Mouse (Mus musculus) hematopoietic stem cell, adult 5-6 weeks (primary cell): ENCODE measurements around the gene Cacnb3. TPM values are rescaled to one million over a fixed set of nuclear protein-coding genes. Genes with fewer than 3 reads are reported as not detected.
A peak's percentile ranks its signal among the peaks of the same experiment; 100 is the strongest.

ENCODE experiments used
- ATAC-seq, 2 experiments: fragments of 125-278 bp in 1 of 2; replicated peaks in 1 of 2; 2 replicates each; pipeline ENCODE4 v1.8.0; 2016 to 2017; ENCODE audit warnings: inconsistent platforms in 2 of 2, mild to moderate bottlenecking in 2 of 2, moderate number of reproducible peaks in 2 of 2, low read depth in 1 of 2, moderate TSS enrichment in 1 of 2; ENCODE audit not compliant: low FRiP score in 2 of 2, poor library complexity in 2 of 2, severe bottlenecking in 2 of 2, insufficient read depth in 1 of 2, low TSS enrichment in 1 of 2
- total RNA-seq: library from RNA; stranded (forward); fragments of 172-1452, 232-1000 nt; gene quantifications from 2 replicates; pipeline ENCODE4 v1.2.3, GENCODE M21; 2017

The Cacnb3 gene
- total RNA-seq, 1 experiment from 2014 or later: not detected

DNA sequence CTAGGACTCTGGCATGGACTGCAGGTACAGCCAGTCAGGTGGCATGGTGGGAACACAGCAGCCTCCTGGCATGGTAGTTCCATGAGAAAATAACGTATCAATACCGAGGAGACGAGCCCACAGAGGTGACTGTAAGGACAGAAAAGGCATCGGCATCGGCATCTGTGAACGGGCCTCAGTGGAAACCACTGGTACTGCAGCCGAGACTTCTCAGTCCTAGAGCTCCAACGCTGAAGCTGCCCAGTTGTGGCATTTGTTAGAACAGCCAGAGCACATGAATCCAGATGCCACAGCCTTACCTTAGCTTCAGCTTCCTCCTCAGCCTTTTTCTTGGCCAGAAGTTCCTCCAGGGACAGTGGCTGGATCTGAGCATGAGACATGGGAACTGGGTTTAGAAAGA lies 21.5 kb downstream of the Cacnb3 start:
- ATAC-seq: no peak

DNA sequence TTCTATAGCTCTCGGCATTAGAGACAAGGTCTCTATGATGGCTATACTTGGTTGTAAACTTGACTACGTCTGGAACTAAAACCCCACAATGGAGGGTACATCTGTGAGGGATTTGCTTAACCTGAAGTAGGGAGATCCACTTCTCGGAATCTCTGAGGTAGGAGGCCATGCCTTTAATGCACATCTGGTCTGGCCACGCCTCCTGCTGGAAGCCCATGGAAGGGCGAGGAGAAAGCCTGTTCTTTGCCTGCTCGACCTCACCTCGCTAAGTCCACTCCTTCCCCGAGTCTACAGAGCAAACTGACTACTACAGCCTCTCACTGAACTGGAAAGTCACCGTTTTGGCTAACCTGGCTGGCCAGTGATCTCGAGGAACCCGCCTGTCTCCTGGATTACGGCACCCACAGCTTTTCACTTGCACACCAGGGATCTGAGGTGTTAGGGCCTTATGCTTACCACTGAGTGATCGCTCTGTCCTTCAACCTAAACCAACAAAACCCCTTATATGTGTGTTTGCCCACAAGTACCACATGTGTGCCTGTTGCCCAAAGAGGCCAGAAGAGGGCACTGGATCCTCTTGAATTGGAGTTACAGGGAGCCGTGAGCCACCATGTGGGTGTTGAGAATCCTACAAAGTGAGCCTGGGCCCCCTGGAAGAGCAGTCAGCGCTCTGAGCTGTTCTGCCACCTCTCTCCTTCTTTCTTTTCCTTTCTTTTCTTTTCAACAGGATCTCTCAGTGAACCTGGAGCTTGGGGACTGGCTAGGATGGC lies 26.5 kb downstream of the Cacnb3 start:
- no peak for ATAC-seq

DNA sequence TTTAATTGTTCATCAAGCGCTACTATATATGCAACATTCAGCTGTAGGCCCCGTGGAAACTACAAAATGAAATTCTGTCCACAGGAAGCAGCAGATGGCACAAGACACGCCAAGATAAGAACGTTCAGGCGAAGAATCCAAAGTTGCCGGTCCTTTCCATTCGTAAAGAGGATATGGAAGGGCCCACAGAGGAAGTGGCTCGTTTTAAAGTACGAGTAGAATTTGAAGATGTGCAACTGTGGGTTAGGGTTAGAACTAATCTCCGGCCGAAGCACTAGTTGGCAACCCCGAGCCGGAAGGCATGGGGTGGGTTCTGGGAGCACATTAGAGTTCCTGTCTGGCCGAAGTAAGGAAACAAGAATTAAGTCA lies 31.5 kb downstream of the Cacnb3 start:
- ATAC-seq: peak; percentile 31 to 52

DNA sequence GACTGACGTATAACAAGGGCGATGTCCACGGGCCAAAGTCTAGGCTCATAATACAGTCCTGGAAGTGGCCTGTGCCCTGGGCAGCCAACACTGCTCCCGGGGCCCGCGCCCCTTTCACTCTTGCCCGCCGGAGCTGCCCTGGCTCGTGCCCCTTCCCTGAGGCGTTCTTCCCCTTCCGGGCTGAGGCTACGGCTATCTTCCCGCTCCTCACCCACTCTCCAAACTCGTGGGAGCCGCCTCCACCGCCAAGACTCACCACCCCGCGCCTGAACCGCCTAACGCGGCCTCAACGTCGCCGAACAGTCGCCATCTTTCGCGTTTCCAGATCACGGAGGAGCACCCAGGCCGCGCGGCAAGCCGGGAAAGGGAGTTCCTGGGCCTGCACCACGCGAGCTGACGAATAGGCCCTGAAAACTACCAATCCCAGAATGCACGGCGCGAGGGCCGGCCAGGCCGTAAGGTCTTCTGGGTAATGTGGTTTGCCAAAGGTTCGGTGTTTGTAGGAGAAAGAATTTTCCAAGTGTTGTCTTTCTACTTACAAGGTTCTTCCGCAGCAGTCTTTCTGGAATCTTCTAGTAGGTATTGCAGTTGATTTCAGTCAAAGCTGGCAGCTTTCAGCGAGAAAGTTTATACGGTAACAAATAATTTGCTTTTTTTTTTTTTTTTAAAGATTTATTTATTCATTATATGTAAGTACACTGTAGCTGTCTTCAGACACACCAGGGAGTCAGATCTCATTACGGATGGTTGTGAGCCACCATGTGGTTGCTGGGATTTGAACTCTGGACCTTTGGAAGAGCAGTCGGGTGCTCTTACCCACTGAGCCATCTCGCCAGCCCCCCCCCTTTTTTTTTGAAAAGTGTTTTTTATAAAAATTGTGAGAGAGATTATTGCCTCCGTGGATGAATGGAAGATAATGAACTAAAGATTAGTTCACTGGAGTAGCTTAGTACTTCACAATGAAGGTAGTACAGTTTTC lies 32.2 kb downstream of the Cacnb3 start, which contains the start of gene Ddx23:
Gene Ddx23, minus strand, starts transcription at position 328 of the 979 bp plus-strand sequence.
- peak; percentile 97 for ATAC-seq

DNA sequence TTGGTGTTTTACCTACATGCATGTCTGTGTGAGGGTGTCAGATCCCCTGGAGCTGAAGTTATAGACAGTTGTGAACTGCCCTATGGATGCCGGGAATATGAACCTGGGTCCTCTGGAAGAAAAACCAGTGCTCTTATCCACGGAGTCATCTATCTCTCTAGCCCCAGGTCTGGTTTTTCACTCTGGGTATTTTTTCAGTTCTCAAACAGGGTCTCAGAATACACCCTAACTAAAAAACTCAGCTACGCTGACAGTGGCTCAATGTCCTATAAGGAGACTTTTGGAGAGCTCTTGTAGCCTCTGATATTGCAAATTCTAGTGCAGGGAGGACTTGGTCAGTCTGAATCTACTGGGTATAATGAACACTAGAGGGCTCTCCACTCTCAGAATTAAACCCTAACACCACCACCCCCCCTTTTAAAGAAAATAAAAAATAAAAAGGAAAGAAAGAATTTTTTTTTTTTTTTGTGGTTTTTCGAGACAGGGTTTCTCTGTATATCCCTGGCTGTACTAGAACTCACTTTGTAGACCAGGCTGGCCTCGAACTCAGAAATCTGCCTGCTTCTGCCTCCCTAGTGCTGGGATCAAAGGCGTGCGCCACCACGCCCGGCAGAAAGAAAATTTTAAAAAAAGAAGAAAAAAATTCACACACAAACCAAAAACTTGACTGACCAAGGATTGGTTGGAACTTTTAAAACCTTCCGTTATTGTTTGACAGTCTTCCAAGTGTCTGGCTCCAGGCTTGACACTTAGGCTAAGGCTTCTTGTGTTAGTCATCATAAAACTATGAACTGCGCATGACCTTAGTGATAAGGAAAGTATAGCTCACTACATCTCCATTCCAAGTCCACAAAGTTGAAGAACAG lies 33.6 kb downstream of the Cacnb3 start:
- 0 out of 4 replicates have a peak, but pooled peaks of 1 of the 2 experiments have one; percentile 24 for ATAC-seq

DNA sequence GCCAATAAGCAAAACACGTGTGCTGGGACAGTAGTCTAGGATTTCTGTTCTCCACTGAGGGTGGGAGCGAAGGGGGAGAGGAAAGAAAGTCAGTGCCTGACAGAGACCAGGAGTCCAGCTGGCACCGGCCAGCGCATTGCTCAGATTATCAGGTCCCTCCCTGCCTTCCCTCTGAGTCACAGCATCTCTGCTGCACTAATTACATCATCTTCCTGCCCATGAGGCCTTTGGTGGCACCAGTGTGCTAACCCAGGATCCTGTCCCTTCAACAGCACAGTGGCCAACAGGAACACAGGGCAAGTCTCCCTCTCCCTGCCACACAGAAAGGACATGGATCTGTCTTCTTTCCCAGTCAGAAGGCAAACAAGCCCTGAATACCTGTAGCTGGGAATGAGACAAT lies 42.0 kb downstream of the Cacnb3 start:
- no peak for ATAC-seq

DNA sequence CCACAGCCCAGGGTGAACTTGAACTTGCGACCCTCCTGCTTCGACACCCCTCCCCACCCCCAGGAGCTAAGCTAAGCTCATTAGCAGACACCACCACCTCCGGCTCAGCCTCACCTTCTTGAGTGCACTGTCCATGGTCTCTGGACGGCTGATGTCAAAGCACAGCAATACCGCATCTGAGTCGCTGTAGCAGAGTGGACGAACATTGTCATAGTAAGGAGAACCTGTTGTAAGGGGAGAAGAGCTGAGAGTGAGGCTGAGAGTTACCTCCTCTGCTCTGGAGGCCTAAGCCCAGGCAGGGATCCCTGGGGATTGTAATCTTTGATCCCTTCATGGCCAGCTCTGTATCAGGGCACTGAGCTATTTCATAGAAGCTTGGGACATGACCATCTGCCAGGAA lies 43.1 kb downstream of the Cacnb3 start:
- ATAC-seq: no peak

DNA sequence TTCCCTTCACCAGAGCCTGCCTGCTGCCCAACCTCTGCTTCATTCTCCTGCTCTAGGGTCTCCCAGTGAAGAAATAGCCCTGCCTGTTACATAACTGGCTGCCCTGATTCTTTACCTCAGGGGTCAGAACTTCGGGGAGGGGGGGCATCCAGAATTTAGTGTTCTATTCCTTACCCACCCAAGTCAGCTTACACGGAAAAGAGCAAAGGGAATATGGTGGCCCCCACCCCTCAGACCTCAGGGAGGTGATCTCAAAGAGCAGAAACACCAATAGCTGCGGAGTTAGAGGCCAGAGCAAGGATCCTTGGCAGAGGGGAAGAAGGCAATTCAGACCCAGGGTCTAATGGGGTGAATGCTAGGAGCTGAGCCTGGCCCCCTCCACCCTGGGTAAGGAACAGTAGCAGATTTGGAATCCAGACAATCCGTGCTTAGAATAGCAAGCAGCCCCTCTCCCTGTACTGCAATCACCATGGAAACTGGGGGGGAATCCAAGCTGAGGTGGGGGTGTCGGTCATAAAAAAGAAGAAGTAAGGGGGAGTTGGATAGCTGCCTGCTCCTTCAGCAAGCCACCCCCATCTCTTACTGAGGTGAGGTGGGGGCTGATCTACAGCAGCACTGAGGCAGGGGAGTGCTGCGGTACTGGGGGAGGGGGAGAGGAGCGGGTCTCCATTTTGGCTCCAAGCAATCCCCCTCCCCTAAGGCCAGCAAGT lies 43.8 kb downstream of the Cacnb3 start:
- ATAC-seq: no peak

DNA sequence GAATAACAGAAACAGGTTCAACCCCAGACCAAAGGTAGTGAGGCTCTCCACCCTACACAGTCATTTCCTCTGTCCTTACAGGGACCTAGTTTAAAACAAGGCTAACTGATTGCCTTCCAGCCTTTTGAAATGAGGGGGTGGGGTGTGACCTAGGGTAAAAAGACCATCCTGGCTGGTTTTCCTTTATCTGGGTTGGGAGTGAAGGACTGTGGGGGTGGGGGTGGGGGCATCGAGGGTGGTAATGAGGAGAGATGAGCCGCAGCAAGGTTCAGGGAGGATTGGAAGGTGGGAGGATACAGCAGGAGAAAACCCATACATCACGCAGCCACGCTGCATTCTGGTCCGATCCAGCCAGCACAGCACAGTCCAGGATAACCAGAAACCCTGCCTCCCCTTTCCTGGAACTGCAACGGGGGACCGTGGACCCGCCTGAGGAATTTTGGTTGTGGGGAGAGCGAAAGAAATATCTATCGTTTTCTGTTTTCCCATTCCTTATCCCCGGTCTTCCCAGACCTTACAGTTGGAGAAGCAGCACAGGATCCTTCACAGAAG lies 44.4 kb downstream of the Cacnb3 start:
- ATAC-seq: no peak

DNA sequence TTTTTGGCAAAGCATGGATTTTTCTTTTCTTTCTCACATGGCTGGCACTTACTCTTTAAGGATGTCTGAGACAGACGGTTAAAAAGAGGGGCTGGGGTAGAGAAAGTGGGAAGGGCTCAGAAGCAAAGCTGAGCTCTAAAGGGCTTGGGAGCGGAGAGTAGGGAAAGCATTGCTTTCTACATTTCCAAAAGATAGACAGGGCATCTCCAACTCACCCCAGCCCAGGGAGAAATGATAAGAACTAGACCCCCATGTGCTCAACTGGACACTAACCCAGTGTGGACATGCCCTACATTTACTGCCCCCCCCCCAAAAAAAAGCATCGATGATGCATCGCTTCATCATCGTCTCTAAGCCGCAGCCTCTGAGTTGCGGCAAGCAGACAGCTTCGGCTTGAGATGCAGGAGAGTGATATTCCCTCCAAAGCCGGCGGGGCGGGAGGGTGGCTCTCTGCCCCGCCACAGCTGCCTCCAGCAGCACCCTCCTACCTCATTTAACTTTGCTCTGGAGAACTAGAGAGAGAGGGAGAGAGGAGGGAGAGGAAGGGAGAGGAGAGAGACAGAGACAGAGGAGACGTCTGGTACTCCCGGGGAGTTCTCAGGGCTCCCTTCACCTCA lies 45.1 kb downstream of the Cacnb3 start:
- no peak for ATAC-seq

DNA sequence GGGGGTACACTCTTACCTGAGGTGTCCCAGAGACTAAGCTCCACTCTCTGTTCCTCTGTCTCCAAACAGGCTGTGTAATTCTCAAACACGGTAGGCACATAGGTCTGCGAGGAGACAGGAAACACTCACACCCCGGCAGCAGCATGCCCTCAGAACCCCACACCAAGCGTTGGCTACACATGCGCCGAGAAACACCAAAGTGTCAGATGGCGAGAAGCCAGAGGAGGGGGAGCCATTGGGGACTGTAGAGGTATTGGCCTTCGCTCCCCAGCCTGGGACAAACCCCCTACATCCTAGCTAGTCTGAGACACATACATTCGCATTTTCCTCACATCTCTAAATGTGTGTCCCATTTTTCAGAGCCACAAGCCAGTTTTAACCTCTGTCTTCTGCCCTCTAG lies 45.8 kb downstream of the Cacnb3 start:
- no peak for ATAC-seq

DNA sequence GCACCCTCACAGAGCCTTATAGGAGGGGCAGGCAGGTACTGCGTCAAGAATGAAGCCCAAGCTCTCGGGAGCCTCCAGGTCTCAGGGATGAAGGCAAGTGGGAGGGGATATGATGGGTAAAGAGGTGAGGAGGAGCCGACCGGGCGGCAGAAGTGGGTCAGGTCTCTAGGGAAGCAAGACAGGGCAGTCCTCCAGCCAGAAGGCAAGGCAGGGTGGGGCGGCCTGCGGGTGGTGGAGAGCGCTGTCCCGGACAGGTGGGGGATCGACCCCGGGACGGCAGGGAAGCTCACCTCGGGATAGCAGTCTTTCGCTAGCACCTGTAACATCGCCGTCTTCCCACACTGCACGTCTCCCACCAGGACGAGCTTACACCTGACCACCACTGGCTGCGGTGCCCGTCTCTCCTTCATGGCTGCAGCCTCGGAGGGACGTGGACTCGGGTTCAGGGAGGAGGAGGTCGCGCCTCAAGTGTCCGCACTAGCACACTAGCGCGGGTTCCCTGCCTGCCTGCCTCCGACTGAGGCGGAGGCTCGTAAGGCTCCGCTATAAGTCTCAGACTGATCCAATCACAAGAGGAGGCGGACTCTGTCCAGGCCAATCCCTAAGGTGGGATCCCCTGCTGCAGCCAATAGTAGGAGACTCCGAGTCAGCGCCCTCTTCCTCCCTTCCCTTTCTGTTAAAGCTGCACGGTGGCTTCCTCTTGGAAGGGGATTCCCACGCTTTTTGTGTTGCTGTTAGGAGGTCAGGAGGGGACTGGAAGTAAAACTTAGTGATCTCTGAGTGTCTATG lies 46.5 kb downstream of the Cacnb3 start, which contains the start of gene Rnd1:
Gene Rnd1, minus strand, starts transcription at position 522 of the 789 bp plus-strand sequence.
- peak; percentile 94 to 96 for ATAC-seq

DNA sequence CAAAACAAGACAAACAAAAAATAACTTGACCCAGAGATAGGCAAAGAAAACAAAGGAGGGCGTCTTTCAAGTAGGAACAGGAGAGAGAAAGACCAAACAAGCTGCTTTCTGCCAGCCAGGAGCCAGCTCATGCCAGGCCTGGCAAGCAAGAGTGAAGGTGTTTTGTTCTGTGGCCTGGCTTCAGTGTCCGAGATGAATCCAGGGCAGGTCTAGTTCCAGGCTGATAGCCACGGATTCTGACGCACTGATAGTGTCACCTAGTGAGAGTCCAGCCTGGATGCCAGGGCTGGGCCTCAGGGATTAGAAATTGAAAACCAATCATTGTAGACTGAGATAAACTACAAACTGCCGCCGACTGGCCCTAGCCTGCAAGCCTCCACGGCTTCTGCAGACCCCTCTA lies 47.3 kb downstream of the Cacnb3 start:
- no peak for ATAC-seq

DNA sequence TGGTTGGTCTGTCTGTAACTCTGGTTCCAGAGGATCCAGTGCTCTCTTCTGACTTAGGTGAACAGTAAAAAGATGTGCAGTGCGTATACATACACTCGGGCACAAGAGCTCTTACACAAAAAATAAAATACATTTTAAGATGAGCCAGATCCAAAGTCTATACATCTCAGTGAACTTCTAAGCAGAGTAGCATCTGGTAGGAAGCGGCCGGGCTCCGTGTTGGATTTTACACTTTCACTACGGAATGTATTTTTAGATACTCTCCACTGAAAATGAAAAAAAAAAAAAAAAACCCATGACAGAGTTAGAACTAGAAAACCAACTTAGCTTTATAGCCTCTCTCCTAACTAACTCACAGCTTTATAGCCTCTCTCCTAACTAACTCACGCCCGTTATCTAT lies 50.0 kb downstream of the Cacnb3 start:
- no peak for ATAC-seq

DNA sequence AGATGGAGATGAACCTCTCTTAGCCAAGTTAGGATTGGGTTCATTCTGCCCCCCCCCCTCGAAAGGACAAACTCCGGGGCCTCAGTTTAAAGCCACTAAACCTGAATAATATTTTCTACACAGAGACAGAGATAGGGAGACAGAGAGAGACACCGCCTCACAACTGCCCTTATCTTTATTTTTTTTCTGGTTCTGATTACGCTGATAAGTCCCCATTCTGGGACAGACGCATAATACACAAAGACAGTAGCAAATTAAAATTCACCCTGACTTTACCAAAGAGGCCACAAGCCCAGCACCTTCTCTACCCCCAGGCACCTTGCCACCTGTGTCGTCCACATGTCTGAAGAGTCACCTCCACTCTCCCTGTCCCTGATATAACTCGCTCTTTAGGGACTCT lies 51.0 kb downstream of the Cacnb3 start:
- no peak for ATAC-seq
